Mouse (Mus musculus) ovary, postnatal 14 days (tissue): ENCODE measurements around the gene Sfrp2.

ENCODE experiments used
- DNase-seq: peaks from one replicate; pipeline ENCODE4 v3.0.0; 2022; ENCODE audit warnings: low spot score

Gene Sfrp2

GRCm38 (mm10) chr3:83771160-83771869 lies 5.2 kb downstream of the Sfrp2 start:
- no peak for DNase-seq

- no peak for DNase-seq
Measured at GRCm38 (mm10) chr3:83773281-83773680, 7.2 kb downstream of the Sfrp2 start.

GRCm38 (mm10) chr3:83775403-83775802 lies 9.3 kb downstream of the Sfrp2 start:
- DNase-seq, result no peak

- no peak for DNase-seq
Measured at GRCm38 (mm10) chr3:83781460-83782222, 15.5 kb downstream of the Sfrp2 start.

- no peak for DNase-seq
Measured at GRCm38 (mm10) chr3:83783716-83784469, 17.8 kb downstream of the Sfrp2 start.

- no peak for DNase-seq
Measured at GRCm38 (mm10) chr3:83784726-83785125, 18.6 kb downstream of the Sfrp2 start.

GRCm38 (mm10) chr3:83787086-83787485 lies 21.0 kb downstream of the Sfrp2 start:
- no peak for DNase-seq

- DNase-seq, result no peak
Measured at GRCm38 (mm10) chr3:83787776-83788305, 21.7 kb downstream of the Sfrp2 start.

- DNase-seq, result no peak
Measured at GRCm38 (mm10) chr3:83789651-83790451, 23.7 kb downstream of the Sfrp2 start.

- no peak for DNase-seq
Measured at GRCm38 (mm10) chr3:83791444-83791843, 25.3 kb downstream of the Sfrp2 start.

GRCm38 (mm10) chr3:83797098-83797497 lies 31.0 kb downstream of the Sfrp2 start:
- no peak for DNase-seq

- DNase-seq, result peak; percentile 57
Measured at GRCm38 (mm10) chr3:83797828-83798227, 31.7 kb downstream of the Sfrp2 start.

GRCm38 (mm10) chr3:83799486-83799885 lies 33.4 kb downstream of the Sfrp2 start:
- no peak for DNase-seq

- no peak for DNase-seq
Measured at GRCm38 (mm10) chr3:83801649-83802155, 35.6 kb downstream of the Sfrp2 start.

GRCm38 (mm10) chr3:83808483-83808882 lies 42.4 kb downstream of the Sfrp2 start:
- DNase-seq, result no peak

GRCm38 (mm10) chr3:83811987-83812386 lies 45.9 kb downstream of the Sfrp2 start:
- no peak for DNase-seq

- no peak for DNase-seq
Measured at GRCm38 (mm10) chr3:83812863-83813262, 46.7 kb downstream of the Sfrp2 start.

- DNase-seq, result no peak
Measured at GRCm38 (mm10) chr3:83816372-83816925, 50.3 kb downstream of the Sfrp2 start.

- DNase-seq, result no peak
Measured at GRCm38 (mm10) chr3:83823774-83824173, 57.7 kb downstream of the Sfrp2 start.
